Mouse (Mus musculus) cerebellum, postnatal 10 days (tissue): ENCODE measurements around the gene Lsamp.
A peak's percentile ranks its signal among the peaks of the same experiment; 100 is the strongest.

Source experiments
- DNase-seq, 2 experiments: peaks; one replicate each; pipeline ENCODE4 v3.0.0; 2021; ENCODE audit warnings: mixed read lengths in 2 of 2

The Lsamp gene

DNA sequence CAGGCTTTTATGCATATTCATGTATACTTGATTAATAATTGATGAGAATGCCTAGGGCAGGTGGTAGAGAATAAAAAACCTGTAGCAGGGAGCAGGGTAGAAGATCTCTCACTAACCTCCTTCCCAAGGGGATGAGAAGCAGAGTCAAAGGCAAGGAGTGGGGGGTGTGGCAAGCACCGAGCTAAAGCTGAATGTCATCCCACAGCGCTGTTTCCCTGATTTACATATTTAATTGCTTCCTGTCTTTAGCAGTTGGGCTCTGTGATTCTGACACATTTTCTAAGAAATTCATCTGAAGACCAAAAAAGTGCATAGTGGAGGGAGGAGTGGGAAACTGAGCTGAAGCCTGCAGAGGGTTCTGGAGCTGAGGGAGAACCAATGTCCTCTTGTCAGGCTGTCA is 708.1 kb downstream of the Lsamp start:
- no peak for DNase-seq

DNA sequence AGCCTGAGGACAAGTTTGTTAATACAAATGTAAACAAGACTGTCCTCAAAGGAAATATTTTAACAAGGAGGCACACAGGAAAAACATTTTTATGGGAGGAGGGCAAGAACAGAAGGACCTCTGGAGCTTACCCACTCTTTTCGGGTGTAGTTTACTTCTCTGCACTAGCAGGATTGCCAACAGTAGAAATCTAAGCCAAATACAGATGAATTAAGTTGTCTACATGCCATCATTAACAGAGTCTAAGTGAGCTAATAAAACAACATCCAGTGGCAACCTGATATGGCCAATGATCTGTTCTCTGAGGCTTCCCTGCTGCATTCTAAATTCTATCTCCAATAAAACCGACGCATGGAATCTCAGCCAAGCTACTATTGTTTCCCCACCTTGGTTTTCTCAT is 713.1 kb downstream of the Lsamp start:
- no peak for DNase-seq

DNA sequence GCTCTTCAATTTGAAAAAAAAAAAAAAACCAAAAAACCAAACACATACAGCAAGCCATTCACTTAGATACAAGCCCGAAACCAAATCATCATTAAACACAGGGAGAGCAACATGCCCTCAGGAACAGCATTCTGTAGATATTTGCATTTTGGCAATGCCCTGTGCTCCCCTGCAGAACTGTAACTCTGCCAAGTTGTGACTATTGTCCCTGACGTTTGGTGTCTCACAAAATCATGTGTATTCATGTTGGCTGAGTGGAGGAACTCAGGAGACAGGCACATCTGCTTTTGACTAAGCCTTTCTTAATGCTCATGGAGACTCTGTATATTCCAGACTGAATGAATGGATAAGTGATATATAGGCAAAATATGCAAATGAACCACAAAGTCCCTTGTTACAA is 724.4 kb downstream of the Lsamp start:
- peak; percentile 49 to 62 for DNase-seq

GRCm38 (mm10) chr16:40709574-40709973 is 725.4 kb downstream of the Lsamp start:
- DNase-seq: no peak

GRCm38 (mm10) chr16:40710068-40710467 is 725.9 kb downstream of the Lsamp start:
- DNase-seq: peak in 1 of 2 experiments; percentile 9

- no peak for DNase-seq
Measured at GRCm38 (mm10) chr16:40710491-40710890, 726.3 kb downstream of the Lsamp start.

DNA sequence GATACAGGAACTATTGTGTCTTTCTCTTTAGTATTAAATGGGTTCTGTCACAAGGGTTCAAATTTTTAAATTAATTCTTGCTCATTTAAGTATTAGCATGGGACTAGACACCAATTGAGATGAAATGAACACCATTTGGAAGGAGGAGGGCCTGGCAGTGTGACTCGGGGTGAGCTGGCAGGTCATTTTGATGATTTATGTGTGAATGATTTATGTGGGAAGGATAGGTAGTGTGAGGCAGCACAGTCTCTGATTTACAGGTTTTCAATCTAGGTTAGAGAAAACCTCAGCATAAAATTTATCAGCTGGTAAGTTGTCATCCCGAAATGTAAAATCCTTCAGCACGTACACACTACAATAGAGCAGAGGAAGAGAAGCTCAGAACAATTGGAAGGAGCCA is 729.6 kb downstream of the Lsamp start:
- no peak for DNase-seq

DNA sequence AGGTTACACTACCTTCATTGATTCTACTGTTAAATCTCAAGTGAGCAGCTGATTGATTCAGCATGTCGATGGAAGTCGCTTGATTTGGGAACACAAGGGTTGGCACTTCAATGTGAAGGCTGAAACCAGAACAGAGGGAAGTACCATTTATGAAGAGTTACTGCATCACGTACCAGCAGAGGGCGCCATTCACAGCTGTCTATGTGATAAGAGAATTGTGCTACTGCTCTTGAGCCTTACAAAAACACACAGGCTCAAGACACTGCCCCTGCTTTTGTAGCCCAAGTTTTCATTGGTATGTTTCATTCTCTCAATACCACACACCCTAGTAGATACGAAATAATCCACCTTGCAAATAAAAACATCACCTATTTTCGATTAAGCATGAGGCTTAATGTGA is 754.9 kb downstream of the Lsamp start:
- peak; percentile 91 to 92 for DNase-seq

DNA sequence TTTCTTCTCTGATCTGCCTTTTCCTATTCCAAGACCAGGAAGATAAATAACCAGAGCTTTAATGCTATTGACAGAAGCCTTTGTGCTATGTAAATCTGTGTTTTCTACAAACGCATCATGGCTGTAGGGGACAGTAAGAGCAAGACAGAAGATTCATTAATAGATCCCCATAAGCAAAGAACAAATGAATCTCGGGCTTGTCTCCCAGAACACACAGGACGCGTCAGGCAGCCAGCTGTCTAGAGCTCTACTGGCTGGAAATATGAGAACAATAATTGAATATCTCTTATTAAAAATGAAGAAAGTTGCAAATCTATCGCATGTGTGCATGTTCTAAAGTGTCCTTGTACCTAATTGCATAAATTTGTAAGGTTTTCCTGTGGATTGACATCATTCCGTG is 755.6 kb downstream of the Lsamp start:
- peak; percentile 42 to 46 for DNase-seq

GRCm38 (mm10) chr16:40740273-40740672 is 756.1 kb downstream of the Lsamp start:
- DNase-seq: peak; percentile 25 to 42

DNA sequence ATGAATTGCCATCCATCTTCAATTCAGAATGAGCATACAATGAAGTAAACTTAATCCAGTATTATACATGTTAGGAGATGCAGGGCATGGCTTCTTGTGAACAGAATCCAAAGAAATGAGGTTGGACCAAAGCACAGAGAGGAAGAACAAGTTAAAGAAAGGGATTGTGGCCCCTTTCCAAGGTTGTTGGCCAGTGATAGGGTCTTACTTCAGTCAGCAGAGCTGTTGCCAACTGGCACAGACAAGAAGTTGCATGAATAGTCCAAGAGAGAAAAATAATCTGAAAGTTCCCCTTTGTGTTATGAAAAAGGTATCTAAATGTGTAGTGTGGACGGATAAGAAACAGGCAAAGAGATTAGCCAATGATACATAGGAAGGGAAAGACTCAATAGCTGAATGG is 843.0 kb downstream of the Lsamp start:
- DNase-seq: peak; percentile 40 to 64

GRCm38 (mm10) chr16:40831536-40831935 is 847.4 kb downstream of the Lsamp start:
- peak; percentile 31 to 60 for DNase-seq

DNA sequence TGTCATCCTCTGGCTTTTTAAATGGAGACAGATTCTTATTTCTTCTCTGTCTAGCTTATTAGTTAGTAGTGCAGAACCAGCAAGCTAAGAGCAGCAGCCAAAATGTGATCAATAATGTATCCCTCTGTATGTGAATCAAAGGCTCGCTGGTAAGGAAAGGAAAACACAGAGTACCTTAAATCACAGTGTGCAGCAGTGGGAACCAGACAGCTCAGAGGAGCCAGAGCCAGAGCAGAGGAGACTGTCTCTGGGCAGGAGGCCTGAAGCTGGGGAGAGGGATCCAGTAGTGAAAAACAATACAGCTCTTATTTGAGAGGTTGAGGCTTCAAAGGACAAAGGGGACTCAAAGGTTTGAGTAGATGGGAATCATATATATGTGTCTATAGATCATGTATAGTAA is 857.6 kb downstream of the Lsamp start:
- DNase-seq: no peak

DNA sequence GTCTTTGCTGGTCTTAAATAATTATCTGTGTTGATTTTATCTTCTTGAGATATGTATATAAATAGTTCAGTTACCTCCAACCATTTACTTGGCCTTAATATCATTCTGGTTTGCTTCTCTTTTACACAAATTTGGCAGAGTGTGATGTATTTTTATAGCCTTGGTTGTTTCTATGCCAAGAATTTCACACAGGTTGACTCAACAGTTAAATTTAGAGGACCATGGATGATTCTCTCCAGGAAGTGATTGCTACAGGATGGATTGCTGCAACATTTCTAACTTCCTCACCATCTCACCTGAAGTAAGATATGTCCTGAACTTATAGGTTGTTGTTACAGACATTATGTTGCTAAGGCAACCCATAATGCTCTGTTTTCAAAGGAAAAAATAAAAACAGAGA is 882.6 kb downstream of the Lsamp start:
- no peak for DNase-seq

GRCm38 (mm10) chr16:40878301-40878700 is 894.1 kb downstream of the Lsamp start:
- DNase-seq: peak; percentile 13 to 18

DNA sequence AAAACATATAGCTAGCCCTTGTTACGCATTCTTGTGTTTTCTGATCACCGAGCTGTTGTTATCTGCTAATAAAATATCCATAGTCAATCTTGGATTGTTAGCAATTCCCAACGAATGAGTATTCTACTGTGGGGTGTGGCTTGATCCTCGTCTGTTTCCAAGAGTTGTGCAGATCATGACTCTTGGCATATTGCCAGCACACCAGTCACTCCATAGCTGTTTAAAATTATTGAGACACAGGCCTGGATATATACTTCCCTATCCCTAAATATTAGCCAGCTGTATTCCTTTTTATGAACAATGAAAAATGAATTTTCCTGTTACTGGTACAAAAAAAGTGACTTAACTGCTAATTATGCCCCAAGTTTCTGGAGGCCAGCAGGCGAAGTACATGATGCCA is 897.8 kb downstream of the Lsamp start:
- DNase-seq: peak; percentile 7 to 27

DNA sequence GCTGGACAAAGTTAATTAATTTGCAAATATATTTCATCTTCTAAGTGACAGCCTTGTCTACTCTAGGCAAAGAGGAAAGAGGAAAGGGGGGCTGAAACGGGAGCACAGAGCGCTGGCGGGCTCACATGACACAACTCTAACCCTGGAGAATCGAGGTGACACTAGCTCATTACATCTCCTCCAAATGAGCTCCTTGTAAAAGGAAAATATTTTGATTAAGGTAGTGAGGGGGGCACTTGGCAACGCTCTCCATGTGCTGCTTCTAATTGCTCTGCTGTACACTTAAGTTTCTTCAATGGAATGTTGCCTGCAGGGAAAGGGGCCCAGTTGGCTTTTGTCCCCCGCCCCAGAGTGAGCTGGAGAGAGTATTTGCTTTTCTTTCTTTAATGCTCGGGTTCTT is 907.2 kb downstream of the Lsamp start:
- DNase-seq: peak in 1 of 2 experiments; percentile 2

- DNase-seq: no peak
Measured at GRCm38 (mm10) chr16:40897768-40898327, 913.7 kb downstream of the Lsamp start.

- no peak for DNase-seq
Measured at GRCm38 (mm10) chr16:40907892-40908291, 923.7 kb downstream of the Lsamp start.

DNA sequence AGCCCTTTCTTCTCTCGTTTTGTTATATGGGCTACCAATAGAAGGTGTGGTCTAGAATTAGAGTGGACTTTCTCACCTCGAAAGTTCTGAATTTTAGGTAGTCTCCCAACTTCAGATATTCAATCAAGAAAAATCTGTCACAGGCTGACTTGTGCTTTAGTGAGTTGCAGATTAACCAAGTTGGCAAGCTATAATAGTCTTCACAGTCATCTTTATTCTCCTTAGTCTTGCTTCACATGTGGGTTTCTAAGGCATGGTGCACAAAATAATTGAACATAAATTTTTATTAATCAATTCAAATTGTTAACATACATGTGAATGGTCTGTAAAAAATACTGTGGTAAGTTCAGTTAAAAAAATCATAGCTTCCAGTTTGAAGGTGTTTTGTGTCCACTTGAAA is 930.0 kb downstream of the Lsamp start:
- no peak for DNase-seq

DNA sequence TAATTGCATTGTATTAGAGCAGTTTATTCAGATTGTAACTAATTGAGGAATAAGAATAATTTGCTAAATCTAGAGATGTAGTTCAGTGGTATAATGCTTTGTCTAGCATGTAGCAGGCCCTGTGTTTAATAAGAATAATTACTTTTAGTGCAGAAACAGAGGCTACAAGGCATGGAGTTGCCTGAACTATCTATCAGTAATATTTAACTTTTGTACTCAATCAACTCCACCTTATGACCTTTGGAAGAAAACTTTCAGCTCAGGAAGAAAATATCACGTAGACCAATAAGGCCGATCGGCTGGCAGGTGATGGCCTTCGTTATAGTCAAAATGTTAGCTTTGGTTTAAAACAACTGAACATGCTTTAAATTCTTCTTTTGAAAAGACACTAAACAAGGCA is 946.4 kb downstream of the Lsamp start:
- no peak for DNase-seq

DNA sequence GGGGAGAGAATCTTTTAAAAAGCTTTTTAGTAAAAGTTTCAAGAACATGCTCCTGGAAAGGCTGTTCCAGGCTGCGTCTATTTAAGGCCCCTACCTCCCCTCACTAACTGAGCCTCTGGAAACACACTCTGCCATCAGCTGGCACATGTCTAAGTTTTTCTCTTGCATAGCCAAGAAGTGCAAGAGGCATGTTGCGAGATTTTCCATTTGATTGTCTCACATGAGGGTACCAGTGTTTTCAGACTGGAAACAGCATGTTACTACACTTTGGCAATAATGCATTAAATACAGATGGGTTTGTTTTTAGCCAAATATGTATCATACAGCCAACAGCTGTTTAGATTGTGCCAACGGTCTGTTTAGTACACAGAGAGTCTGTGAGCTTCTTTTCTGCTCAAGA is 958.1 kb downstream of the Lsamp start:
- DNase-seq: no peak

DNA sequence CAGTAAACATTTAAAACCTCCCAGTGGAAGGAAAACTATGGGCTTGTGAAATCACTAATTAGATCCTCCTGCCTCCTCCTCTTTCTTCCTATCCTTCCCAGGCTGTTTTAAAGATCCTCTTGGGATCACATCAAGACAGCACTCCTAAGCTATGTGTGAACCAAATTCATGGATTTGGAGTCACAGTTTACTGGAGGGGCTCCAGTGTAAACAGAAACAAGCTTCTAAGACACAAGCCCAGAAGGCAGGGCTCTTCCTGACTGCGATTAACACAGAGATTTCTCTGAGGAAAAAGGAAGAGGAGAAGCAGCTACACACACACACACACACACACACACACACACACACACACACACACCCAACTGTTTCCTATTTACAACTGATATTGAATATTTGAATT is 961.7 kb downstream of the Lsamp start:
- DNase-seq: no peak

DNA sequence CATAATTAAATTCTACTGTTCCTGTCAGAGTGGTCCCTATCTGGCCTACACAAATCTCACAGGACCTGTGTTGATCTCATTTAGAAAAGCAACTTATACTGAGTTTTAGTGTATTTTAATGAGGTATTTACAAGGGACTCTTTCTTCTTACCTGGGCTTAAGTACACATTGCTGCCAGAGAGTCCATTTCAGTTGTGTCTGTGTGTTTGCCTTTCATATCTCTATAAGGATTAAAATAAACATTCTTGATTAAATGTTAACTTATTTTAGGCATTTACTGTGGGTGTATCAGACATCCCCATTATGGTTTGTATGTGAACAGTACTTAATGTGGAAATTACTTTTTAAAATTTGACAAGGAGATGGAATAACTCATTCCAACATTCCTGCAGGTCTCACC is 963.9 kb downstream of the Lsamp start:
- no peak for DNase-seq

GRCm38 (mm10) chr16:40959211-40959610 is 975.0 kb downstream of the Lsamp start:
- DNase-seq: no peak

- no peak for DNase-seq
Measured at GRCm38 (mm10) chr16:40960586-40960985, 976.4 kb downstream of the Lsamp start.
